Mouse (Mus musculus): ENCODE data around the gene Ppp1r7.
A peak's percentile ranks its signal among the peaks of the same experiment; 100 is the strongest.

Gene Ppp1r7

DNA sequence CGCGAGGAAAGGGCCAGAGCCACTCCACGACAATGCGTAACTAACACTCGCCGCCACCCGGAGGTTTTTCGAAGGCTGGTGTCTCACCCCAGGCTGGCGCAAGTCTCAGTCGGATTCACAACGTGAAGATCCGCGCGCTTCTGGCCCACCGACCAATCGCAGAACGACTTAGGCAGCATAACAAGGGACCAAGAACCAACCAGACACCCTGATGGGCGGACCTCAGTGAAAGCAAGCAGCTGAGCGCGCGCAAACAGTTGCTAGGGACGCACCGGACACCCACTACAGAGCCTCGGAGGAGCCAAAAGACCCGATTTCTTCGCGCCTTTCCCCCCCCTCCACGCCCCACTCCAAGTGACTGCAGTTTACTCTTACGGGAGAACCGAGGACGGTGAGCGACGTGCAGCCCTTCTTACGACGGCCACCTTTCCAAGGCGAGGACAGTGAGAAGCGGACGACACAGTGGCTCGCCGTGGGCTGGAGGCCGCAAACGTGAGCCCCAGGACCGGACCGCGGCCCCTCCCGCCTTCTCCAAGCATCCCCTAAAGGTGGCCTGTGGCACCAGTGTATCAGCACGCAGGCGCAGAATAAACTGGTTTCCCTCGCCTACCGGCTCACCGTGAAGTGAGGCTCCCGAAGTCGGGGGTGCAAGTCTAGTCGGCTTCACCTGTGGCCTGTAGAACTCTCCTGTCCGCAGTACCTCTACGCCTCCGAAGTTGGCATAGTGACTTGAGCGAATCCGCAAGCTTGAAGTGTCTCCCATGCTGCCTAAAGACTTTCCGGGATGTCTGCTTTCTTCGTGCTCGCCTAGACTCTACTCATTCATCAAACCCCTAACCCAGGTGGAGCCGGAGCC is at the start of gene Ppp1r7, which contains the start of gene Pask:
TSS of gene Ppp1r7 (plus strand) at position 207 of the 856 bp plus-strand sequence.
TSS of gene Pask (minus strand) at position 835 of the 856 bp plus-strand sequence.
- peak; percentile 100 for DNase-seq

- peak; percentile 44 for DNase-seq
Measured at GRCm38 (mm10) chr1:93294491-93294890, 48.2 kb upstream of the Ppp1r7 start.

DNA sequence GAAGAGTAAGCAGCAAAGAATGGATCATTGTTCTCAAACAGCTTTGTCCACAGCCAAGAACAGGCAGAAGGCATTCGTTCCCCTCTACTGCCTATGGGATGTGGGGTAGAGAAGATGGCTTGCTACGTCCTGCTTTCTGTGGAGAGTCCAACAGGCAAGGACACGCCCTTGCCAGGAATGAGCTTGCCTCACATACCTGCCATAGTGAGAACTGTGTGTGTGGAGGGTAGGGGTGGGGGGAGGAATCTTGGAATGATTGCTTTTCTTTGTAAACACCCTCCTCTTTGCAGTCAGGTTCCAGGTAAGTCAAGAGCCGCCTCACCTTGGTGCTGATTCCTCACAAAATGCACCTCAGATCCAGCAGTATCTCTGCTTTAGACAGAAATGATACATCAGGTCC is 42.9 kb upstream of the Ppp1r7 start:
- DNase-seq = peak; percentile 73

GRCm38 (mm10) chr1:93300578-93300977 is 42.1 kb upstream of the Ppp1r7 start:
- peak; percentile 95 for DNase-seq

GRCm38 (mm10) chr1:93305581-93306337 is 36.9 kb upstream of the Ppp1r7 start, which contains the start of gene Mterf4:
Mterf4 (minus strand) TSS chr1:93305915.
- peak; percentile 97 for DNase-seq

- no peak for DNase-seq
Measured at GRCm38 (mm10) chr1:93323973-93324372, 18.7 kb upstream of the Ppp1r7 start.

GRCm38 (mm10) chr1:93326446-93326845 is 16.2 kb upstream of the Ppp1r7 start:
- no peak for DNase-seq

GRCm38 (mm10) chr1:93334621-93335020 is 8.0 kb upstream of the Ppp1r7 start:
- no peak for DNase-seq

DNA sequence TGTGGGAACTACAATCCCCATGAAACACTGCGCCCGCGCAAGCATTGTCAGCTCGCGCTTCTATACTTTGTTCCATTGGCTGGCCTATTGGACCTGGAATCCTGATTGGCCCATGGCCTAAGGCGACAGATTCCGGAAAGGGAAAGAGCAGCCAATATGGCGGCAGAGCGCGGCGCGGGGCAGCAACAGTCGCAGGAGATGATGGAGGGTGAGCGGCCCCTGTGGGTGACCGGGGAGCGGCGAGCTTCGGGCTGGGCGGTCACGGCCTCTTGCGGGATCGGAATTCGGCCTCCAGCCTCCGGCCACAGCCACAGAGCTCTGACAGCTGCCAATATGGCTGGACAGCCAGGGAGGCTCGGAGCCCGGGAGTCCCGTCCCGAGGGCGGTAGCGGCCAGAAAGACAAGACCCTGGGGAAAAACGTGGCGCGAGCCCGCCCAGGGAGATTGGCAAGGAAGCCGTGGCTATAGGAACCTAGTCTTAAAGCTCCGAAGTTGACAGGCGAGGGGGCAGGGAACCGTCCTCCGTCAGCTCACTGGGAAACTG is 922 bp downstream of the Ppp1r7 start:
- DNase-seq = peak; percentile 100

GRCm38 (mm10) chr1:93347176-93347575 is 4.5 kb downstream of the Ppp1r7 start:
- DNase-seq = no peak

- no peak for DNase-seq
Measured at GRCm38 (mm10) chr1:93349701-93350100, 7.0 kb downstream of the Ppp1r7 start.

- no peak for DNase-seq
Measured at GRCm38 (mm10) chr1:93352724-93353123, 10.1 kb downstream of the Ppp1r7 start.

GRCm38 (mm10) chr1:93362661-93363060 is 20.0 kb downstream of the Ppp1r7 start:
- no peak for DNase-seq

DNA sequence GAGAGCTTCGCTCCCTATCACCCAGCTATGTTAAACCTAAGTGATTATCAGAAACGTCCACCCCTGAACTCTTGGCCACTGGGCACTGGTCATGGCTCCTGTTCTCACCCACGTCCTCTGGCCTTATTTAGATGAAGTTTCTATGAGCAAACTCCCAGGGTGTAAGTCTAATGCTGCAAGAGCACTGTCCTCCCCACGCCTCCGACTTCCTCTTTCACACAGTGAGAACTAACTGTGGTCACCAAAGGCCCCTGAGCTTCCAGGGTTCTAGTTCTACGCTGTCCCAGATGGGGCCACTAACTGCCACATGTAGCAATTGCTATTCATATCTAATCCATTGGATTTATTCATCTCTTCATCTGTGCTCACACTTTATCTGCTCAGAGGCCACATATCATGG is 23.0 kb downstream of the Ppp1r7 start:
- DNase-seq = no peak

DNA sequence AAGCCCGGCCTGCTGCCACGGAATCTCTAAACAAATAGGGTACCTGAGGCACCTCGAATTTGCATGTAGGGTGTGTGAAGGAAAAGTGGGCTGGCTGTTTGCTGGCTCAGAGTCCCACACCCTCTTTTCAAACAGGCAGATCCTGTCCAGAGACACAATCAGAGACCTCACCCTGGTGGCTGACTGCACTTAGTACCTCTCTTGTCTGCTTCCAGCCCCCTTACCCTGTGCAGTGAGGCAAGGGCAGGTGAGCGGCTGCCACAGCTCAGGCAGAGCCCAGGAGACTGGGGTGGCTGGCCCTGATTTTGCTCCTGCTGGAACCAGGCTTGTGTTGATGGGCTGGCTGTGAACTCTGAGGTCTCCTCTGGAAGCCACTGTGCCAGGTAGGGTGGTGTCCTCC is 31.0 kb downstream of the Ppp1r7 start, which contains the start of gene Ano7:
TSS of gene Ano7 (plus strand) at position 266 of the 400 bp plus-strand sequence.
- DNase-seq = no peak

GRCm38 (mm10) chr1:93377307-93377706 is 34.7 kb downstream of the Ppp1r7 start:
- no peak for DNase-seq

DNA sequence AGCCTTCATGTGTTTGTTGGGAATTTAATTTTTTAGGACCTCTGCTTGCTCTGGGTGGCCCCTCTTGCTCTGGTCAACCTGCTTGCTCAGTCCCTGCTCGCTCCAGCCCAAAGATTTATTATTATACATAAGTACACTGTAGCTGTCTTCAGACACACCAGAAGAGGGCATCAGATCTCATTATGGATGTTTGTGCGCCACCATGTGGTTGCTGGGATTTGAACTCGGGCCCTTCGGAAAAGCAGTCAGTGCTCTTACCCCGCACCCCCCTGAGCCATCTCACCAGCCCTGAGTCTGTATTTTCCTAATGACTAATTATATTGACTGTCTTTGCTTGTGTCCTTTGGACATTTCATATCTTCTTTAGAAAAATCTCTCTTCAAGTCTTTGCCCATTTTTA is 36.5 kb downstream of the Ppp1r7 start:
- DNase-seq = no peak

DNA sequence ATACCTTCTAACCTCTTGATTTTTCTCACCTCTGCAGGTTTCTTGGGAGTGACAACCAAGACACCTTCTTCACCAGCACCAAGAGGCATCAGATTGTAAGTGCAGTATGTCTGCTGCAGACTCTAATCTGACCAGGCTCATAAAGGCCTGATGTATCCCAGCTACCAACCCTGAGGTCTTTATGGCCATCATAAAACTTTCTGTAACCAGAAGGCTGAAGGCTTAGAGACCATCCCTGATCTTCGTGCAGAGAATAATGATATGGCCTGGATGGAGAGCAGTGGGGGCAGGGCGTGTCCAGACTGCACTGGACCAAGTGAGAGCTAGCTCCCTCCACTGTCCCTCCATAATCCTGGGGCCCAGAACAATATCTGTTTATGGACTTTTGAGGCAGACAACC is 44.5 kb downstream of the Ppp1r7 start:
- no peak for DNase-seq

- no peak for DNase-seq
Measured at GRCm38 (mm10) chr1:93388906-93389305, 46.3 kb downstream of the Ppp1r7 start.

GRCm38 (mm10) chr1:93401191-93402052 is 58.8 kb downstream of the Ppp1r7 start:
- peak; percentile 93 for DNase-seq

DNA sequence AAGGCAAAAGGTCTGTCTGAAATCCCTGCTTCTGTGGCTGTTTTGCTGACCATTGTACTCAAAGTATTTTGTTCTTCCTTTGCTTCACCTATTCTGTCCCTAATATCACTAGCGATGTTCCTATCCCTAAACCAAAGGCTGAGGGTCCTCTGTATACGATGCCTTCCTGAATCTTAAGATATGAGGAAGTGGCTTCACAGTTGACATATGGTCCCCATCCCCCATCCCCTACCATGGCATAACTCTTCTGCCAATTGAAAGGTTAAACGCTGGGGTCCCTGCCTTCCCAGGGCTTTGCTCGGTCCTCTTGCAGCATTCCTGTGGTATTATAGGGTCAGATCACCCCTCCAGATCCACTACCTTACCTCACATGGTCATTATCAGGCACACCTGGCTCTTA is 60.7 kb downstream of the Ppp1r7 start:
- no peak for DNase-seq

Measured in heart, adult 11 months (tissue).